In the genomic region with DNA sequence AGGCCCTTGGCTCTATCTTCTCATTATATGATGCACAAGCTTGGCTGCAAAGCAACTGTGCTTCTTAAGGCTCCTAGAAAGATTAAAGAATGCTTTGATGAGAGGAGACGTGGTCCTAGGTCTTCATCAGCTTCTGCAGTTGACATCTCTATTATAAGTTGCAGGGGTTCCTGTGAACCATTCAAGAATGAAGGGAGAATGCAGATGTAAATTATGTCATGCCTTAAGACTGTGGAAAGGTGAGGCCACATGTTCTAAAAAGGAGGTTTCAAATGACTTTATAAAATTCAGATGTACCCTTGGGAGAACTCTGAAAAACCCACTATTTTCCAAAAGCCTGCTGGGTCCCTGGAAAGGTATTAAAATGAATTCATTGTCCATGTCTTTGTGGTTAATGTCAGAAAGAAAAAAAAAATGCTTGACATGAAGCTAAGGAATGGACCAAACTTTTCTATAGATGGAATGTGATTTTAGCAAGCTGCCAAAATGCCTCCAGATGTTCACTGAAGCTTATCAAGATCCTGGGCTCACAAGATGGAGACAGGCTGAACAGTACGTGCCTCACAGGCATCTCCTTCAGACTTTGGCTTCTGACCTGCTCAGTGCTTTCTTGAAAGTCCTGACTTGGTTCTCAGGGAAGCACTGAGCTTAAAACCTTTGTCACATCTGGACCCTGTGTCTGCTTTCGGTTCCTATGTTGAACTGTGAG, we compare ENCODE assay signal across 23 mouse cellular contexts.
A peak's percentile ranks its signal among the peaks of the same experiment; 100 is the strongest.
DNase-seq lines count a peak whose midpoint lies in the region; ATAC-seq and TF ChIP-seq lines count a peak whose summit lies in the region.
"Had no signal": no experiment of that assay in that cellular context is flagged by ENCODE, and none has a peak within 500 bp of the region (broad histone marks: within the 10 kb centered on the region; RNA-seq: fewer than 3 reads in every experiment).

No protein-coding gene starts in this region.

- no peak overlapping the region for H3K27ac ChIP-seq in embryonic facial prominence, embryonic 11.5 days (replicated peaks; ENCODE audit: low read depth, low read length)
- no peak overlapping the region for H3K27ac ChIP-seq in embryonic facial prominence, embryonic 10.5 days (replicated peaks)
- no peak overlapping the region for H3K27ac ChIP-seq in heart, embryonic 10.5 days
- H3K27ac ChIP-seq in lung, embryonic 14.5 days (ENCODE audit: low read depth), result no peak overlapping the region
- H3K27ac ChIP-seq in hindbrain, embryonic 12.5 days, result no peak overlapping the region
- H3K27ac ChIP-seq: embryonic facial prominence, embryonic 15.5 days; forebrain, embryonic 10.5 days had no signal

- H3K4me2 ChIP-seq in embryonic facial prominence, embryonic 11.5 days (ENCODE audit: low read depth, low read length), result no peak overlapping the region
- no peak overlapping the region for H3K4me2 ChIP-seq in lung, embryonic 14.5 days
- no peak overlapping the region for H3K4me2 ChIP-seq in hindbrain, embryonic 12.5 days (replicated peaks)
- H3K4me2 ChIP-seq: embryonic facial prominence, embryonic 15.5 days; heart, embryonic 11.5 days had no signal

- TF ChIP-seq CTCF in lung, embryonic 14.5 days (IDR thresholded peaks at IDR 0.05; ENCODE audit: low read depth), result no peak
- TF ChIP-seq CTCF in lung, adult 2 months (IDR thresholded peaks at IDR 0.05; ENCODE audit: insufficient read depth, low read length), result no peak

- 47% methylated on average over 3 of the region's 3 CpGs for WGBS in embryonic facial prominence, embryonic 11.5 days
- WGBS in embryonic facial prominence, embryonic 10.5 days, result 64% methylated on average over 3 of the region's 3 CpGs
- WGBS in heart, embryonic 10.5 days, result 50% methylated on average over 3 of the region's 3 CpGs
- WGBS in lung, embryonic 14.5 days, result 51% methylated on average over 3 of the region's 3 CpGs
- WGBS in lung, adult 2 months, result 52% methylated on average over 3 of the region's 3 CpGs
- 73% methylated on average over 3 of the region's 3 CpGs for WGBS in hindbrain, embryonic 12.5 days

- no peaks in the 10 kb centered on the region for H3K27me3 ChIP-seq in embryonic facial prominence, embryonic 11.5 days (ENCODE audit: control insufficient read depth, insufficient read depth, low read length)
- no peaks in the 10 kb centered on the region for H3K27me3 ChIP-seq in embryonic facial prominence, embryonic 10.5 days (replicated peaks; ENCODE audit: low read depth, poor library complexity, severe bottlenecking)
- no peaks in the 10 kb centered on the region for H3K27me3 ChIP-seq in heart, embryonic 10.5 days (ENCODE audit: insufficient read depth, poor library complexity, severe bottlenecking)
- H3K27me3 ChIP-seq in lung, embryonic 14.5 days (ENCODE audit: insufficient read depth, low read length), result no peaks in the 10 kb centered on the region
- no peaks in the 10 kb centered on the region for H3K27me3 ChIP-seq in hindbrain, embryonic 12.5 days
- H3K27me3 ChIP-seq: embryonic facial prominence, embryonic 15.5 days had no signal

- no peaks in the 10 kb centered on the region for H3K9me3 ChIP-seq in embryonic facial prominence, embryonic 11.5 days (replicated peaks; ENCODE audit: control insufficient read depth, low read length)
- H3K9me3 ChIP-seq in embryonic facial prominence, embryonic 10.5 days, result no peaks in the 10 kb centered on the region
- no peaks in the 10 kb centered on the region for H3K9me3 ChIP-seq in heart, embryonic 10.5 days
- no peaks in the 10 kb centered on the region for H3K9me3 ChIP-seq in lung, embryonic 14.5 days (ENCODE audit: low read depth, low read length)
- no peaks in the 10 kb centered on the region for H3K9me3 ChIP-seq in hindbrain, embryonic 12.5 days (replicated peaks)
- H3K9me3 ChIP-seq: embryonic facial prominence, embryonic 15.5 days; forebrain, embryonic 10.5 days had no signal

- TF ChIP-seq POLR2A in lung, adult 2 months (IDR thresholded peaks at IDR 0.05; ENCODE audit: borderline replicate concordance, extremely low read depth, low read depth, low read length), result no peak

- H3K4me1 ChIP-seq in embryonic facial prominence, embryonic 11.5 days (ENCODE audit: control insufficient read depth, insufficient read depth, low read length), result no peaks in the 10 kb centered on the region
- peaks cover 10% of the 10 kb centered on the region; the same call in 1 of the 2 replicates for H3K4me1 ChIP-seq in embryonic facial prominence, embryonic 10.5 days
- no peaks in the 10 kb centered on the region for H3K4me1 ChIP-seq in heart, embryonic 10.5 days
- no peaks in the 10 kb centered on the region for H3K4me1 ChIP-seq in lung, embryonic 14.5 days (ENCODE audit: insufficient read depth)
- no peaks in the 10 kb centered on the region for H3K4me1 ChIP-seq in lung, adult 2 months (ENCODE audit: control insufficient read depth, insufficient read depth, low read length)
- no peaks in the 10 kb centered on the region for H3K4me1 ChIP-seq in hindbrain, embryonic 12.5 days
- H3K4me1 ChIP-seq: embryonic facial prominence, embryonic 15.5 days; forebrain, embryonic 10.5 days had no signal

- H3K9ac ChIP-seq in embryonic facial prominence, embryonic 11.5 days (replicated peaks; ENCODE audit: low read length), result no peak overlapping the region
- no peak overlapping the region for H3K9ac ChIP-seq in lung, embryonic 14.5 days
- no peak overlapping the region for H3K9ac ChIP-seq in hindbrain, embryonic 12.5 days
- H3K9ac ChIP-seq: embryonic facial prominence, embryonic 15.5 days had no signal

- peak; percentile 59 for DNase-seq in embryonic facial prominence, embryonic 11.5 days (ENCODE audit: low spot score)
- no peak for DNase-seq in embryonic facial prominence, embryonic 10.5 days (ENCODE audit: low spot score)
- DNase-seq in heart, adult 9 months (ENCODE audit: low spot score in 2 of 2), result peak; percentile 1 to 30
- no peak for DNase-seq in heart, embryonic 10.5 days (ENCODE audit: low spot score)
- DNase-seq in lung, embryonic 14.5 days, result peak; percentile 2
- DNase-seq in lung, adult 2 months, result no peak
- DNase-seq: adrenal gland, postnatal 10 days; B cell, adult 2 months; cerebellum, adult 11 months; cerebellum, adult 8-10 months; cerebellum, postnatal 14 days; embryo, embryonic 11 days; gastrocnemius, postnatal 36 days had no signal

- no peaks in the 10 kb centered on the region for H3K36me3 ChIP-seq in embryonic facial prominence, embryonic 11.5 days (replicated peaks; ENCODE audit: control insufficient read depth, insufficient read depth, low read depth, low read length)
- no peaks in the 10 kb centered on the region for H3K36me3 ChIP-seq in embryonic facial prominence, embryonic 10.5 days (replicated peaks)
- no peaks in the 10 kb centered on the region for H3K36me3 ChIP-seq in heart, embryonic 10.5 days
- no peaks in the 10 kb centered on the region for H3K36me3 ChIP-seq in lung, embryonic 14.5 days (ENCODE audit: insufficient read depth)
- H3K36me3 ChIP-seq in hindbrain, embryonic 12.5 days, result no peaks in the 10 kb centered on the region
- H3K36me3 ChIP-seq: embryonic facial prominence, embryonic 15.5 days; forebrain, embryonic 10.5 days; G1E had no signal

- ATAC-seq in embryonic facial prominence, embryonic 11.5 days (replicated peaks; ENCODE audit: insufficient number of reproducible peaks, low FRiP score, low TSS enrichment, low read depth), result no peak
- ATAC-seq in lung, embryonic 14.5 days (ENCODE audit: insufficient read depth), result no peak
- ATAC-seq in hindbrain, embryonic 12.5 days (ENCODE audit: low FRiP score), result no peak
- ATAC-seq: CD4-positive, CD25-positive, alpha-beta regulatory T cell, adult 4 months; forebrain, embryonic 14.5 days; hindbrain, embryonic 16.5 days; inflammation-experienced regulatory T-cells, adult 6 months had no signal

- no peak overlapping the region for H3K4me3 ChIP-seq in embryonic facial prominence, embryonic 11.5 days (ENCODE audit: low read depth, low read length)
- H3K4me3 ChIP-seq in embryonic facial prominence, embryonic 10.5 days, result no peak overlapping the region
- H3K4me3 ChIP-seq in heart, embryonic 10.5 days, result no peak overlapping the region
- H3K4me3 ChIP-seq in lung, embryonic 14.5 days (ENCODE audit: low read depth, low read length), result no peak overlapping the region
- no peak overlapping the region for H3K4me3 ChIP-seq in lung, adult 2 months (replicated peaks; ENCODE audit: extremely low read depth, low read depth, low read length)
- H3K4me3 ChIP-seq in hindbrain, embryonic 12.5 days, result no peak overlapping the region
- H3K4me3 ChIP-seq: embryonic facial prominence, embryonic 15.5 days; erythroblast, embryonic 14.5 days; forebrain, embryonic 10.5 days had no signal

Comparison
In these comparisons a context has a peak if more than half of its experiments do, and no peak if none do; other contexts are left out.
1. DNase-seq: peak in embryonic facial prominence, embryonic 11.5 days (single experiment), heart, adult 9 months (2 of 2) and lung, embryonic 14.5 days (single experiment); none in embryonic facial prominence, embryonic 10.5 days (single experiment), heart, embryonic 10.5 days (single experiment) and lung, adult 2 months (single experiment).